Mouse (Mus musculus): ENCODE results near the gene Unc45a. TPM values are rescaled to one million over a fixed set of nuclear protein-coding genes. Genes with fewer than 3 reads are reported as not detected.

Gene Unc45a
- polyA plus RNA-seq, 1 experiment = 37.4 TPM

DNA sequence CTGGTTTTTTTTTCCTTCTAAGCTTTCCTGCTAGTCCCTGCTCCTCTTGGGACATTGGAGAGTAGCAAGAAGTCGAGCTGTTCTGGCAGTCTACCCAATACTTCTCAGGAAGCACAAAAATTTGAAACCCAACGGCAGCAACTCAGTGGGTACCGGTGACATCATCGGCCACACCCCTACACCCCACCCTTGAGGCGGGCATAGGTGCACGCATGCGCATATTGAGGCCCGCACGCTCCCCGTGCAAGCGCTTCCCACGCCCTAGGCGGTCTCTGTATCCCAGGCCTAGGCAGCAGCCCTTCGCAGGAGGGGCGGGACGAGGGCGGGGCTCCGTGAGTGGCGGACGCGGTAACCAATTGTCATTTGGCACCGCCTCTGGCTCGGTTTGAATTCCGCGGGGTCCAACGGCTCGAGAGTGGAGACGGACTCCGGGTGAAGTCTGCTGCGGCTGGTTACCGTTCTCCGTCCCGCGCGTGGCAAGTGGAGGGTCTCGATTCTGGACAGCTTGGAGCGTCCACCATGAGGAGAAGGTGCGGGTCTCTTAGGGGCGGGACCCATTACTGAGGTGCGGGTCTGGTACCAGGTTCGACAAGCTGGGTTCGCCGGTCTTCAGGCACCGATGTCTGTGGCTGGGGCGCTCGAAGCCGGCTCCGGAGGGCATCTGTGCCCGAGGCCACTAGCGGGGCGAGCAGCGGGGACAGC lies 46.6 kb downstream of the Unc45a start, which contains the start of gene Prc1:
Gene Prc1 (plus strand): TSS at position 389 of the 702 bp plus-strand sequence.
- peak within 1 kb of the TSS; percentile 96 for H3K4me3 ChIP-seq (replicated peaks)
- no peaks in the 10 kb centered on the region for H3K9me3 ChIP-seq
- peak; percentile 45; the same call in 1 of the 2 replicates for TF ChIP-seq FLI1 (IDR thresholded peaks at IDR 0.05; ENCODE audit: low read length)
- no peak for TF ChIP-seq GATA1 (IDR thresholded peaks at IDR 0.05; ENCODE audit: borderline replicate concordance, low read length)
- H3K4me1 ChIP-seq = peaks cover 47% of the 10 kb centered on the region
- no peaks in the 10 kb centered on the region for H3K27me3 ChIP-seq (replicated peaks)
- peaks cover 50% of the 10 kb centered on the region for H3K36me3 ChIP-seq (replicated peaks; ENCODE audit: low read length)

DNA sequence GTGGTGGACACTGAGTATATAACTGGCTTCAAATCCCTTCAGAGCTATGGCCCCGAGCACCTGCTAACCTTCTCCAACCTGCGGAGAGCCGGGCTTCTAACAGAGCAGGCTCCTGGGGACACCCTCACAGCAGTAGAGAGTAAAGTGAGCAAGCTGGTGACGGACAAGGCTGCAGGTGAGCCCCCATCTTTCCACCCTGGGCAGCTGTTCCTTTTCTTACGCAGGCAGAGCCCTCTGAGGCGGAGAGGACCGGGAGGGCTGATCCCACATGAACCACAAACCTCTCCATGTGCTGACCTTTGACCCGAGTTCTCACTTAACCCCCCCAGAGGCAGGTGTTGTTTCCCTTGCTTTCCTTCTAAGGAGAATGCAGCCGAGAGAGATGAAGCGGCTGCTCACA lies 53.1 kb downstream of the Unc45a start:
- no peaks in the 10 kb centered on the region for H3K27me3 ChIP-seq (replicated peaks)
- no peaks in the 10 kb centered on the region for H3K9me3 ChIP-seq
- peaks cover 22% of the 10 kb centered on the region for H3K4me1 ChIP-seq
- TF ChIP-seq GATA1 (IDR thresholded peaks at IDR 0.05; ENCODE audit: borderline replicate concordance, low read length) (no peak), FLI1 (IDR thresholded peaks at IDR 0.05; ENCODE audit: low read length) (no peak)
- peaks cover 99% of the 10 kb centered on the region for H3K36me3 ChIP-seq (replicated peaks; ENCODE audit: low read length)
- H3K4me3 ChIP-seq (replicated peaks) = no peak overlapping the region

DNA sequence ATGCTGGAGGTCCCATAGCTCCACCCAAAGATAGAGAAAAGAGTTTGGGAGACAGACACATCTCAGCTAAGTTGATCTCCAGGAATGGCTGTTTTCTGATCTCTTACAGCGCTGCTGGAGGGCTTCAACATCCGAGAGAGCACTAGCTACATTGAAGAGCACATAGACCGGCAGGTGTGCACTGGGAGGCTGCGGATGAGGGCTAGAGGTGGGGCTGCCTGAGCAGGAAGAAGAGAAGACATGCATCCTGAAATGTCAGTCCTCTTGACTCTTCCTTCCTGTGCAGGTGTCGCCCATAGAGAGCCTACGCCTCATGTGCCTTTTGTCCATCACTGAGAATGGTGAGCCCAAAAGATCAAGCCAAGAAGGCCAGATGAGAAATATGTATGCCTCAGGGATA lies 55.1 kb downstream of the Unc45a start:
- TF ChIP-seq GATA1 (IDR thresholded peaks at IDR 0.05; ENCODE audit: borderline replicate concordance, low read length) = no peak
- TF ChIP-seq FLI1 (IDR thresholded peaks at IDR 0.05; ENCODE audit: low read length) = no peak
- Histone ChIP-seq H3K36me3 (replicated peaks; ENCODE audit: low read length) (peaks cover 98% of the 10 kb centered on the region), H3K4me3 (replicated peaks) (no peak overlapping the region), H3K4me1 (peaks cover 34% of the 10 kb centered on the region), H3K27me3 (replicated peaks) (no peaks in the 10 kb centered on the region), H3K9me3 (no peaks in the 10 kb centered on the region)

DNA sequence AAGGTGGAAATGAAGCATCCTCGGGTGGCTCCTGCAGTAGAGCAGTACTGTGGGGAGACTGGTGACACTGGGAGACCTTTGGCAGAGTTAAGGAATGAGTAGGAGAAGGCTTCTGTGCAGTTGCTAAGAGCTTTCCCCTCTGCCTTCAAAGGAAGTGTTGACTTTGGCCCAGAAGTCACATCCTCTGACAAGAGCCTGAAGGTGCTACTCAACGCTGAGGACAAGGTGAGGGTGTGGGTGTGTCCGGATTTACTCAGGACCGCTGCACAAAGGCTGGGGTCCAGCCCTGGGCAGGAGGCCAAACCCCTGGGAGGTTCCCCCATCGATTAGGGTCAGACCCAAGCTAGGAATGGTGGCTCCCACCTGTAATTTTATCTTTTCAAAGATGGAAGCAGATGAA lies 56.4 kb downstream of the Unc45a start:
- Histone ChIP-seq H3K27me3 (replicated peaks) (no peaks in the 10 kb centered on the region), H3K36me3 (replicated peaks; ENCODE audit: low read length) (peaks cover 98% of the 10 kb centered on the region), H3K4me3 (replicated peaks) (no peak overlapping the region), H3K4me1 (peaks cover 40% of the 10 kb centered on the region), H3K9me3 (no peaks in the 10 kb centered on the region)
- TF ChIP-seq GATA1 (IDR thresholded peaks at IDR 0.05; ENCODE audit: borderline replicate concordance, low read length) (no peak), FLI1 (IDR thresholded peaks at IDR 0.05; ENCODE audit: low read length) (no peak)

DNA sequence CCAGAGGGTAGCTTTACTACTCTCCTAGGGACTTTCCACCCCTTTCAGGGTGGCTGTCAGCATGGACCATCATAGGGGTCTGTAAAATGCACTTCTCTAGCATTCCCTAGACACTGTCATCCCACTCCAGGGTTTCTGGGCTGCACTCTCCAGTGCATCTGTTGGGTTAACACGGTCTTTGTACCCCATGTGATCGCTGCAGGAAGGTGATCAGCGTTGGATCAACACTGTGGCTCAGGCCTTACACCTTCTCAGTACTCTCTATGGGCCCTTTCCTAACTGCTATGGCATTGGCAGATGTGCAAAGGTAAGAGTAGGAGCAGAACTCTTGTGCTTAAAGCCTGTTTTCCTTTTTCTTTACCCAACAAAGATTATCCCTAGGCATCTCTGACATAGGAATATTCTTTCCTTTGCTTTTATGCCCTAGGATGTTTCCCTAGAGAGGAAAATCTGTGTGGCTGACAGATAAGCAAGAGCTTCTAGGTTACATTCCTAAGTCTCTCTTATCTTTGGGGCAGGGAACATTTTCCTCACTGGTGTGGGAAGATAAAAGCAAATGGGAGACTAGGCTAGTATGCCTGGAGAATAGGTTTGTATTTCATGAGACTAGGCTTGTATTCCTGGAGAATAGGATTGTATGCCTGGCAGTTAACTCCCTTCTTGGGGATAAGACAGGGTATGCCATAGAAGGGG lies 57.4 kb downstream of the Unc45a start:
- H3K36me3 ChIP-seq (replicated peaks; ENCODE audit: low read length) = peaks cover 98% of the 10 kb centered on the region

DNA sequence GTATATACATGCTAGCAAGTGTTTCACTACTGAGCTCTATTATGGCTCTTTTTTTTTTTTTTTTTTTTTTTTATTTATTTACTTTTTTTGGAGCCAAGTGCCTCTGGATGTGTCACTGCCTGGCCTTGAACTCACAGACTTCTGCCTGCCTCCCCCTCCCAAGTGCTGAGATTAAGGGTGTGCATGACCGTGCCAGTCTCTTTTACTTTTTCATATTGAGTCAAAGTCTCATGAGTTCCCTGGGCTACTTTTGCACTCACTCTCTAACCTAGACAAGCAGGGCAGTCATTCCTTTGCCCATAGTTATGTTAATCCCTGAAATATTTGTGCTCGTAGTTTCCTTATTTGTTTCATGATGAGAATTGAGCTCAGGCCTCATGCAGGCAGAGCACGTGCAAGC lies 59.2 kb downstream of the Unc45a start:
- peaks cover 67% of the 10 kb centered on the region for H3K4me1 ChIP-seq
- H3K9me3 ChIP-seq = no peaks in the 10 kb centered on the region
- no peak overlapping the region for H3K4me3 ChIP-seq (replicated peaks)
- TF ChIP-seq FLI1 (IDR thresholded peaks at IDR 0.05; ENCODE audit: low read length) (no peak), GATA1 (IDR thresholded peaks at IDR 0.05; ENCODE audit: borderline replicate concordance, low read length) (no peak)
- H3K36me3 ChIP-seq (replicated peaks; ENCODE audit: low read length) = peaks cover 98% of the 10 kb centered on the region
- no peaks in the 10 kb centered on the region for H3K27me3 ChIP-seq (replicated peaks)

More for the DNA sequence above, 57.4 kb downstream of the Unc45a start:
- peaks cover 50% of the 10 kb centered on the region for H3K4me1 ChIP-seq
- H3K9me3 ChIP-seq = no peaks in the 10 kb centered on the region
- TF ChIP-seq GATA1 (IDR thresholded peaks at IDR 0.05; ENCODE audit: borderline replicate concordance, low read length) (no peak), FLI1 (IDR thresholded peaks at IDR 0.05; ENCODE audit: low read length) (no peak)
- no peaks in the 10 kb centered on the region for H3K27me3 ChIP-seq (replicated peaks)
- no peak overlapping the region for H3K4me3 ChIP-seq (replicated peaks)

DNA sequence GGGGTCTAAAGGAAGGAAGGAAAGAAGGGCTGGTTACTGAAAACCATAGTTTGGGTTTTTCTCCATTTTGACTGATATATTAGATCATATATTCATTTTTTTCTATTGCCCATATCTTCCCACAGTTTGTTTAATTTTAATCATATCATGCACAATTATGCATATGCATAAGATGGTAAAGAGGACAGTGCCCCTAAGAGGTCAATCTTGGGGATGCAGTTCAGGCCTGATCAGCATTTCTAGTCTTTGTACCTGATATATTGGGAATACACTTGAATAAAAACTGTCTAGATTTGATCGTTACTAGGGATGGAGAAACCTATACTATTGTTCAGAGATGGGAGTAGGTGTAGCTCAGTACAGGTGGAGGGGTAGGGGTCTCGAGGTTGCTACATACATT lies 59.8 kb downstream of the Unc45a start:
- TF ChIP-seq GATA1 (IDR thresholded peaks at IDR 0.05; ENCODE audit: borderline replicate concordance, low read length) (no peak), FLI1 (IDR thresholded peaks at IDR 0.05; ENCODE audit: low read length) (no peak)
- Histone ChIP-seq H3K4me1 (peaks cover 74% of the 10 kb centered on the region), H3K27me3 (replicated peaks) (no peaks in the 10 kb centered on the region), H3K36me3 (replicated peaks; ENCODE audit: low read length) (peaks cover 98% of the 10 kb centered on the region), H3K9me3 (no peaks in the 10 kb centered on the region), H3K4me3 (replicated peaks) (no peak overlapping the region)

DNA sequence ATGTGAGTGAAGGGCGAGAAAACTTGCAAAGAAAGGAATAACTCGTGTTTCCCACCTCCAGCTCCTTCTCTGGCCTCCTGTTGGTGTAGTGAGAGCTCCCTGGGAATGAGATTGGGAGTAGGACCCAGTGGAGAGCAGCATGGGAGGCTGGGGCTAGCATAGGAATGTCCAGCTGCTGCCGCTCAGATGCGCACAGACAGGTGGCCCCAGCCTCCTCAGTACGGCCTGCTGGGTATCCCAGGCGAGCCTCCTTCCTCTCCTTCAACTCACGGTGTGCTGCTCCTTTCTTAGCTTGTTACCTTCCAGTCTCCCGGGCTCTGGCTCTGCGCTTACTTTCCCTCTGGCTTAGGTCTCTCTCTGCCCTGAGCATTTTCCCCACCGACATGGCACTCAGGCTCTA lies 60.8 kb downstream of the Unc45a start:
- peaks cover 96% of the 10 kb centered on the region for H3K36me3 ChIP-seq (replicated peaks; ENCODE audit: low read length)
- no peak overlapping the region for H3K4me3 ChIP-seq (replicated peaks)
- H3K9me3 ChIP-seq = no peaks in the 10 kb centered on the region
- TF ChIP-seq GATA1 (IDR thresholded peaks at IDR 0.05; ENCODE audit: borderline replicate concordance, low read length) = no peak
- TF ChIP-seq FLI1 (IDR thresholded peaks at IDR 0.05; ENCODE audit: low read length) = no peak
- peaks cover 79% of the 10 kb centered on the region for H3K4me1 ChIP-seq
- no peaks in the 10 kb centered on the region for H3K27me3 ChIP-seq (replicated peaks)

DNA sequence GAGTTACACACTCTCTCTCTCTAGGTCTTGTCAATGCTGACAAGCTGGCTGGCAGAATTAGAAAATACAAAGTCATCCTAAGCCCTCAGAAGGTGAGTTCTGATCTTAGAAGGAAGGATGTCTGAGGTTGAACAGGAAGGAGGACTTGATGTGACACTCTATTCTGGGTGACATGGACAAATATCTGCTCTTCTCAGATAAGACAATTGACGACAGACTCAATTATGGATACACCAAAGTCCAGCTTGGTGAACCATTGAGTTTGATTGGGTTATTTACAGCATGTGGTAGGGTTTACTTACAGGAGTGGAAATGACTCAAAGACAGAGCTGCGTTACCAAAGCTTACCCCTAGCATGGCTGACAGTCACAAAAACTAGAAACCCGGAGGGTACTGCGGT lies 64.4 kb downstream of the Unc45a start:
- Histone ChIP-seq H3K9me3 (no peaks in the 10 kb centered on the region), H3K4me1 (peaks cover 96% of the 10 kb centered on the region), H3K4me3 (replicated peaks) (peak overlapping the region; percentile 69), H3K27me3 (replicated peaks) (no peaks in the 10 kb centered on the region), H3K36me3 (replicated peaks; ENCODE audit: low read length) (peaks cover 96% of the 10 kb centered on the region)
- TF ChIP-seq FLI1 (IDR thresholded peaks at IDR 0.05; ENCODE audit: low read length) (no peak), GATA1 (IDR thresholded peaks at IDR 0.05; ENCODE audit: borderline replicate concordance, low read length) (no peak; the same call in 2 of the 3 replicates)

Other genes starting within 250 kb of the Unc45a start
- 14.1 and 79.2 TPM in 2 replicates for gene Idh2, start 225.6 kb downstream of the Unc45a start, polyA plus RNA-seq (2012; ENCODE audit: insufficient read depth, low replicate concordance)
- gene Sema4b, start 154.2 kb downstream of the Unc45a start, polyA plus RNA-seq (2012; ENCODE audit: insufficient read depth, low replicate concordance) = 30.8 and 31.0 TPM in 2 replicates
- gene Cib1, start 108.2 kb downstream of the Unc45a start, polyA plus RNA-seq (2012; ENCODE audit: insufficient read depth, low replicate concordance) = 42.4 and 54.0 TPM in 2 replicates
- 1.6 and 7.0 TPM in 2 replicates for gene Gdpgp1, start 108.1 kb downstream of the Unc45a start, polyA plus RNA-seq (2012; ENCODE audit: insufficient read depth, low replicate concordance)
- gene Ttll13, start 94.6 kb downstream of the Unc45a start, polyA plus RNA-seq (2012; ENCODE audit: insufficient read depth, low replicate concordance) = 0.11 TPM in 1 of 2 replicates, not detected in the other
- gene Ngrn, start 79.8 kb downstream of the Unc45a start, polyA plus RNA-seq (2012; ENCODE audit: insufficient read depth, low replicate concordance) = 3.8 and 39.8 TPM in 2 replicates
- gene Vps33b, start 71.4 kb downstream of the Unc45a start, polyA plus RNA-seq (2012; ENCODE audit: insufficient read depth, low replicate concordance) = 1.8 and 5.0 TPM in 2 replicates
- gene Prc1, start 46.6 kb downstream of the Unc45a start, polyA plus RNA-seq (2012; ENCODE audit: insufficient read depth, low replicate concordance) = 5.6 TPM in 1 of 2 replicates, not detected in the other
- 4.7 and 5.0 TPM in 2 replicates for gene Rccd1, start 16.6 kb downstream of the Unc45a start, polyA plus RNA-seq (2012; ENCODE audit: insufficient read depth, low replicate concordance)
- 17.4 and 104 TPM in 2 replicates for gene Hddc3, start 2.1 kb upstream of the Unc45a start, polyA plus RNA-seq (2012; ENCODE audit: insufficient read depth, low replicate concordance)
- gene Man2a2, start 30.4 kb upstream of the Unc45a start, polyA plus RNA-seq (2012; ENCODE audit: insufficient read depth, low replicate concordance) = 36.1 and 38.2 TPM in 2 replicates
- 42.2 and 53.1 TPM in 2 replicates for gene Fes, start 46.9 kb upstream of the Unc45a start, polyA plus RNA-seq (2012; ENCODE audit: insufficient read depth, low replicate concordance)
- 72.7 and 125 TPM in 2 replicates for gene Furin, start 64.4 kb upstream of the Unc45a start, polyA plus RNA-seq (2012; ENCODE audit: insufficient read depth, low replicate concordance)
- gene Blm, start 194.1 kb upstream of the Unc45a start, polyA plus RNA-seq (2012; ENCODE audit: insufficient read depth, low replicate concordance) = 2.4 and 150 TPM in 2 replicates